Mouse (Mus musculus) layer of hippocampus, adult 2 months (tissue): ENCODE data around the gene Slc35c2. TPM values are rescaled to one million over a fixed set of nuclear protein-coding genes. Genes with fewer than 3 reads are reported as not detected.

ENCODE experiments used
- DNase-seq, 2 experiments: peaks; one replicate each; pipeline ENCODE4 v3.0.0; 2022; ENCODE audit warnings: low spot score in 2 of 2
- H3K27ac ChIP-seq: fragments of 200-600 bp; 2 replicates; pipeline ENCODE4 v1.8.1; 2022
- H3K4me3 ChIP-seq: fragments of 200-600 bp; 2 replicates; pipeline ENCODE4 v1.8.1; 2022; ENCODE audit warnings: mild to moderate bottlenecking
- CTCF ChIP-seq: fragments of 200-600 bp; conservative IDR thresholded peaks from 2 replicates; pipeline ENCODE4 v1.8.1; 2022; ENCODE audit warnings: antibody characterized with exemption, mild to moderate bottlenecking, moderate library complexity
- total RNA-seq, 2 experiments: library from RNA; stranded (reverse); gene quantifications; 2 replicates each; pipeline ENCODE4 v1.2.3; 2021

Gene Slc35c2
- total RNA-seq, 2 experiments from 2014 or later = 94.6 to 98.4 TPM

GRCm38 (mm10) chr2:165304819-165305218 lies 17.1 kb upstream of the Slc35c2 start:
- Histone ChIP-seq H3K4me3 (no peak overlapping the region), H3K27ac (peak overlapping the region; percentile 33; the same call in 1 of the 2 replicates)
- TF ChIP-seq CTCF = no peak
- DNase-seq = no peak

- DNase-seq = no peak
- no peak overlapping the region for H3K4me3 ChIP-seq
- no peak for TF ChIP-seq CTCF
- H3K27ac ChIP-seq = peak overlapping the region; percentile 14; the same call in 1 of the 2 replicates
These were observed 15.8 kb upstream of the Slc35c2 start for GRCm38 (mm10) chr2:165303354-165304012.

GRCm38 (mm10) chr2:165301409-165301808 lies 13.7 kb upstream of the Slc35c2 start:
- no peak for DNase-seq
- Histone ChIP-seq H3K27ac (peak overlapping the region; percentile 87), H3K4me3 (no peak overlapping the region)
- TF ChIP-seq CTCF = no peak

- Histone ChIP-seq H3K4me3 (no peak overlapping the region), H3K27ac (peak overlapping the region; percentile 87)
- DNase-seq = no peak
- TF ChIP-seq CTCF = no peak
These were observed 13.2 kb upstream of the Slc35c2 start for GRCm38 (mm10) chr2:165300885-165301284.

GRCm38 (mm10) chr2:165300424-165300823 lies 12.8 kb upstream of the Slc35c2 start:
- Histone ChIP-seq H3K4me3 (no peak overlapping the region), H3K27ac (peak overlapping the region; percentile 87)
- DNase-seq = no peak
- no peak for TF ChIP-seq CTCF

- Histone ChIP-seq H3K4me3 (no peak overlapping the region), H3K27ac (peak overlapping the region; percentile 65)
- TF ChIP-seq CTCF = no peak
- no peak for DNase-seq
These were observed 9.8 kb upstream of the Slc35c2 start for GRCm38 (mm10) chr2:165297429-165297828.

GRCm38 (mm10) chr2:165296571-165296970 lies 8.9 kb upstream of the Slc35c2 start:
- TF ChIP-seq CTCF = no peak
- peak overlapping the region; percentile 65; the same call in 1 of the 2 replicates for H3K27ac ChIP-seq
- no peak for DNase-seq
- H3K4me3 ChIP-seq = no peak overlapping the region

GRCm38 (mm10) chr2:165288315-165289031 lies 804 bp upstream of the Slc35c2 start:
- peak; percentile 88 to 95 for DNase-seq
- no peak for TF ChIP-seq CTCF
- peak overlapping the region; percentile 98 for H3K27ac ChIP-seq
- peak overlapping the region; percentile 71 for H3K4me3 ChIP-seq

- peak in 1 of 2 experiments; percentile 54 for DNase-seq
- TF ChIP-seq CTCF = no peak
- peak overlapping the region; percentile 71 for H3K4me3 ChIP-seq
- peak overlapping the region; percentile 98 for H3K27ac ChIP-seq
These were observed 1.1 kb downstream of the Slc35c2 start for GRCm38 (mm10) chr2:165286361-165287201.

- Histone ChIP-seq H3K27ac (peak overlapping the region; percentile 98), H3K4me3 (peak overlapping the region; percentile 71)
- no peak for DNase-seq
- no peak for TF ChIP-seq CTCF
These were observed 2.0 kb downstream of the Slc35c2 start for GRCm38 (mm10) chr2:165285621-165286020.

GRCm38 (mm10) chr2:165285034-165285433 lies 2.6 kb downstream of the Slc35c2 start:
- Histone ChIP-seq H3K4me3 (peak overlapping the region; percentile 71; the same call in 1 of the 2 replicates), H3K27ac (peak overlapping the region; percentile 98)
- no peak for TF ChIP-seq CTCF
- DNase-seq = no peak

- DNase-seq = no peak
- Histone ChIP-seq H3K4me3 (peak overlapping the region; percentile 71; the same call in 1 of the 2 replicates), H3K27ac (peak overlapping the region; percentile 98; the same call in 1 of the 2 replicates)
- TF ChIP-seq CTCF = no peak
These were observed 3.3 kb downstream of the Slc35c2 start for GRCm38 (mm10) chr2:165284377-165284776.

- Histone ChIP-seq H3K4me3 (no peak overlapping the region), H3K27ac (no peak overlapping the region)
- no peak for TF ChIP-seq CTCF
- DNase-seq = no peak
These were observed 4.0 kb downstream of the Slc35c2 start for GRCm38 (mm10) chr2:165283644-165284043.
